Mouse (Mus musculus) layer of hippocampus, adult 2 months (tissue): Measurements from ENCODE around the gene Pkib. TPM values are rescaled to one million over a fixed set of nuclear protein-coding genes. Genes with fewer than 3 reads are reported as not detected.

Experiments
- DNase-seq, 2 experiments: peaks; one replicate each; pipeline ENCODE4 v3.0.0; 2022; ENCODE audit warnings: low spot score in 2 of 2
- H3K27ac ChIP-seq: fragments of 200-600 bp; 2 replicates; pipeline ENCODE4 v1.8.1; 2022
- H3K4me3 ChIP-seq: fragments of 200-600 bp; 2 replicates; pipeline ENCODE4 v1.8.1; 2022; ENCODE audit warnings: mild to moderate bottlenecking
- CTCF ChIP-seq: fragments of 200-600 bp; conservative IDR thresholded peaks from 2 replicates; pipeline ENCODE4 v1.8.1; 2022; ENCODE audit warnings: antibody characterized with exemption, mild to moderate bottlenecking, moderate library complexity
- total RNA-seq, 2 experiments: library from RNA; stranded (reverse); gene quantifications; 2 replicates each; pipeline ENCODE4 v1.2.3; 2021

Gene Pkib
- total RNA-seq, 2 experiments from 2014 or later = 11.9 to 17.8 TPM

DNA sequence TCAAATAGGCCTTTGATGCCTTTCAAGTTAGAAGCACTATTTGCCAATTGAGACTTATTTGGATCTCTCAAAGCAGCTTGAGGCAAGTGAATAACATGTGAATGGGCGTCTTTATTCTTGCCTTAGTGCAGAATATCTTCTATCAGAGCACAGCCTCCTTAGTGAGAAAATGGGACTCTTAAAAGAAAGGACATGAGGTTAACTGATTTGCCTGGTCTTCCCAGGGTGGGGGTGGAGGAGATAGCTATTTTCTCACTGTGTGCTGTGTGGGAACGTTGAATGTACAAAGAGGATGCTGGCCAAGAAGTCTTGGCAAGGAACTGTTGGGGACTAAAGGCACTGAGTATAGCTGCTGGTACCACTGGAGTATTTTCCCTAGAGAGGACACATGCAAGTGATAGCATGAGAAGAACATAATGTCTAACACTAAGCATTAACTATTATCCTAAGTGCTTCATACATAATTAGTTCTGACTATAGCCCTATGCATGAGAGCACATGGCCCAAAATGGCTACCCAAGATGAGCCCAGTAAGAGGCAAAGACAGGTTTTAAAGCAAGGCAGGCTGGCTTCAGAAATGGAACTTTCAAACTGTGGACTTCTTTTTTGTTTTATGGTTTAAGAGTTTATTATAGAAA lies 112.5 kb downstream of the Pkib start:
- Histone ChIP-seq H3K4me3 (no peak overlapping the region; the same call in 1 of the 2 replicates), H3K27ac (peak overlapping the region; percentile 81)
- DNase-seq = peak in 1 of 2 experiments; percentile 8
- no peak for TF ChIP-seq CTCF

GRCm38 (mm10) chr10:57745452-57745851 lies 113.7 kb downstream of the Pkib start:
- no peak for DNase-seq
- TF ChIP-seq CTCF = no peak
- H3K27ac ChIP-seq = no peak overlapping the region
- no peak overlapping the region for H3K4me3 ChIP-seq

DNA sequence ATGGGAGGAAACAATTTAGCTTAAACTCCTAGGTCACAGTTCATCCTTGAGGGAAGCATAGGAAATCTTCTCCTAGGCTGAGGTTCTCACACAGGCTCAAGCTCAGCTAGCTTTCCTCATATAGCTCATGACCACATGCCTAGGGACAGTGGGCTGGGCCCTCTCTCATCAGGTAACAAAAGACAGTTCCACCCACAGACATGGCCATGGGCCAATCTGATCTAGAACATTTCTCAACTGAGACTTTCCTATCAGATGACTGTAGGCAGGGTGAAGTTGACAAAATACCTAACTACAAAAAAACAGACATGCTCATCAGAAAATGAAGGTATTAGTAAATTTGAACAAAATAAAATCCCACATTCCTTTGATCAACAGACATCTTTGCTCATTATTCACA lies 115.3 kb downstream of the Pkib start:
- TF ChIP-seq CTCF = no peak
- no peak for DNase-seq
- Histone ChIP-seq H3K27ac (no peak overlapping the region), H3K4me3 (no peak overlapping the region)

GRCm38 (mm10) chr10:57753343-57753742 lies 121.6 kb downstream of the Pkib start:
- no peak for DNase-seq
- no peak for TF ChIP-seq CTCF
- H3K4me3 ChIP-seq = no peak overlapping the region
- no peak overlapping the region for H3K27ac ChIP-seq

GRCm38 (mm10) chr10:57755201-57755736 lies 123.5 kb downstream of the Pkib start:
- Histone ChIP-seq H3K27ac (no peak overlapping the region), H3K4me3 (no peak overlapping the region)
- TF ChIP-seq CTCF = no peak
- DNase-seq = no peak

- DNase-seq = no peak
- H3K4me3 ChIP-seq = no peak overlapping the region
- no peak overlapping the region for H3K27ac ChIP-seq
- no peak for TF ChIP-seq CTCF
Measured at GRCm38 (mm10) chr10:57758999-57759398, 127.2 kb downstream of the Pkib start.

- Histone ChIP-seq H3K4me3 (no peak overlapping the region), H3K27ac (no peak overlapping the region)
- no peak for DNase-seq
- TF ChIP-seq CTCF = no peak
Measured at GRCm38 (mm10) chr10:57760694-57761093, 128.9 kb downstream of the Pkib start.

GRCm38 (mm10) chr10:57763044-57763443 lies 131.3 kb downstream of the Pkib start:
- Histone ChIP-seq H3K27ac (no peak overlapping the region), H3K4me3 (no peak overlapping the region)
- TF ChIP-seq CTCF = no peak
- DNase-seq = no peak

- peak overlapping the region; percentile 81 for H3K27ac ChIP-seq
- no peak for TF ChIP-seq CTCF
- DNase-seq = peak in 1 of 2 experiments; percentile 42
- H3K4me3 ChIP-seq = peak overlapping the region; percentile 24
Measured at GRCm38 (mm10) chr10:57783289-57784130, 151.7 kb downstream of the Pkib start.

DNA sequence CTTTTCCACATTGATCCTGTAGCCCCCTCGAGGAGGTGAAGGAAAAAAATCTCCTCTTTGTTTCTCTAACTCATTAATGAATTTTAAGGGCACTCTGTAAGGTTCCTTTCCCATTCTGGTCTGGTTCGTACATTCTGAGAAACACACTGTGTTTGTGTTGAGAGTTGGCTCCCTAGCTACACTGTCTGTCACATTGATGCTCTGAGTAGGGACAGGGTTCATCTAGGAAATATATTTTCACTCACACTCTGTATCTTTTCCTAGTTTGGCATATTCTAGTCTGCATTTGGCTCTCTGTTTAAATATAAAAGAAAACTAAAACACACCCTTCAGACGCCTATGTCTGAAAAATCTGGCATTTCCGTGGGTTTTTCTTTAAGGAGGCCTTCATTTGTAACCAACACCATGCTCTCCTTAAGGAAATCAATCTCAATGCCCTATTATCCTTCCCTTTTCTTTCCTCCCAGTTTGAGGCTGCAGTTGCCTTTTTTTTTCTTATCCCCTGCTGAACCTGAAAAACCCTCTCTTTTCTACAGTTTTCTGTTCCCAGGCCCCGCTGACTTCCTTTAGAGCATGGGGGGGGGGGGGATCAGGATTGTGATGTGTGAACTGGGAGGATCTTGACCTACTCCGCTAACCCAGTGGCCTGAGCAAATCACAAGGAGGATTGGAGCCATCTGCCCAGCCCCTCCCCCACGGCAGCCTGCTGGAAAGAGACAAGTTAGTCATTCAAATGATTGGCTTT lies 152.5 kb downstream of the Pkib start:
- peak overlapping the region; percentile 44 for H3K4me3 ChIP-seq
- H3K27ac ChIP-seq = peak overlapping the region; percentile 85
- TF ChIP-seq CTCF = no peak
- peak; percentile 66 to 77 for DNase-seq

DNA sequence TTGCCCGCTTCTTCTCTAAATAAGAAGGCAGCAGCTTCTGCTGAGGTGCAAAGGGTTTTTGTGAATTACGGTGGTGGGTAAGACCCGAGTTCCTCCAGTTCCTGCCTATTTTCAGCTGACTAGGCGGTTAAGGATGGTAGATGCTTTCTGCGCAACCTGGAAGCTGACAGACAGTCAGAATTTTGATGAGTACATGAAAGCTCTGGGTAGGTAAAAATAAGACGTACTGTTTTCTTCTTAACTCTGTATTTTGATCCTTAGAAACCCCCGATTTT lies 153.0 kb downstream of the Pkib start, which contains the start of gene Fabp7:
Gene Fabp7, plus strand, starts transcription at position 6 of the 275 bp plus-strand sequence.
- peak within 1 kb of the TSS; percentile 44 for H3K4me3 ChIP-seq
- TF ChIP-seq CTCF = no peak
- DNase-seq = no peak
- peak within 1 kb of the TSS; percentile 85 for H3K27ac ChIP-seq

DNA sequence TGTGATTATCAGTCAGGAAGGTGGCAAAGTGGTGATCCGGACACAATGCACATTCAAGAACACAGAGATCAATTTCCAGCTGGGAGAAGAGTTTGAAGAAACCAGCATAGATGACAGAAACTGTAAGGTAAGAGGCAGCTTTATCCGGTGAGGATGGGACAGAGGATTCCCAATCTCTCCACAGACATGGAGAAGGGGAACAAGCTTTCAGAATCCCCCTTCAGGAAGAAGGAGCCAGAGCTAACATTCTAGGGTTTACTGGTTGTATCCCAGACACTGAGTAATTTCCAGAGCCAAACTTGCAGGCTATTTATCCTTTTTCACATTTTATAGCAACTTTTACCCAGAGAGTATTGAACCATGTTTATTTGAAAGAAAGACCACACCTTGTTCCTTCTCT lies 153.8 kb downstream of the Pkib start:
- H3K4me3 ChIP-seq = peak overlapping the region; percentile 44
- H3K27ac ChIP-seq = peak overlapping the region; percentile 85
- DNase-seq = no peak
- no peak for TF ChIP-seq CTCF

Other genes starting within 250 kb of the Pkib start
- gene Hsf2, start 145.6 kb upstream of the Pkib start, total RNA-seq = 10 to 100 TPM; 31.8 to 33.0 TPM
- gene Serinc1, start 99.5 kb upstream of the Pkib start, total RNA-seq = 100 to 1,000 TPM; 901 to 988 TPM
- 10 to 100 TPM; 69.9 to 86.0 TPM for gene Fabp7, start 152.9 kb downstream of the Pkib start, total RNA-seq
- 10 to 100 TPM; 23.7 to 24.8 TPM for gene Smpdl3a, start 162.4 kb downstream of the Pkib start, total RNA-seq